Mouse (Mus musculus): ENCODE measurements around the gene Rdh5.

Rdh5 gene

DNA sequence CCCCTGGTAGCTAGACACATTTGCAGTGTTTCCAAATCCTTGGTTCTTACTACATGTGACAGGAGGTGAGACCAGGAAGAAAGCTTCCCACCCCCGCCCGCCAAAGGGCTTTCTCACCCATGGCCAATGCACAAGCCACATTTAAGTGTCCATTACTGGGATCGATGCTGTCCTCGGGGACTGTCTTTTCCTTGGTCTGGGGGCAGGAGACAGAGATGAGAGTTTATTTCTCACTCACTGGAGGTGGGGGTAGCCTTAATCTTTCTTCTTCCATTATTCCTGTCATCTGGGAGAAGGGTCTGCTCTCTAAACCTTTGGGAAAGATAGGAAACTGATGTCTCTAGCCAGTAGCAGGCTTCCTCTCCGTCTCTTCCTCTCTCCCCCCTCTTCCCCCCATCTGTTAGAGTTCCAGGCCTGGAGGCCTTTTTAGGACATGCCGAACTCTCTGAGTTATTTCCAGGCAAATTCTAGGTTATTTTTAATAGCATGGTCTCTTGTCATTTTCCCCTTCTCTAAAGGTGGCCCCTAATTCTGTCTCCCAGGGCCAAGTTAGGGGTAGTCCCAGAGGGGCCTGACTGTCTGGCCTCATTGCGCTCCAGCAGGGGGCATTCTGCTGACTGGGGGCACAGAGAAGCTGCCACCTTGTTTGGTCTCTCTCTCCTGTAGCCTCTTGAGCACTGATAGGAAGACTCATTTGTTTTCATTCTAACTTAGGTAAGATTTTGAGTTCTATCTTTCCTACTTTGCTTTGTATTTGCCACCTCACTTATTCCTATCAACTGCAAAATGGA lies 12.5 kb upstream of the Rdh5 start:
- CTCF ChIA-PET: interaction anchor here in 2 of 4 experiments (0.8 to 2.9 kb wide), 7 partner anchors 10 to 29 kb away, joined by 3 to 14 read pairs (median 7); partner anchors contain the start of genes Bloc1s1 (in 1 of the 2) and Rdh5 (in 1 of the 2)
- POLR2A ChIA-PET: interaction anchor here in 2 of 4 experiments (0.9 to 4.7 kb wide), 11 partner anchors 9 to 26 kb away, joined by 3 to 42 read pairs (median 8); partner anchors contain the start of genes Bloc1s1 (in 2 of the 2) and Rdh5 (in 2 of the 2)

DNA sequence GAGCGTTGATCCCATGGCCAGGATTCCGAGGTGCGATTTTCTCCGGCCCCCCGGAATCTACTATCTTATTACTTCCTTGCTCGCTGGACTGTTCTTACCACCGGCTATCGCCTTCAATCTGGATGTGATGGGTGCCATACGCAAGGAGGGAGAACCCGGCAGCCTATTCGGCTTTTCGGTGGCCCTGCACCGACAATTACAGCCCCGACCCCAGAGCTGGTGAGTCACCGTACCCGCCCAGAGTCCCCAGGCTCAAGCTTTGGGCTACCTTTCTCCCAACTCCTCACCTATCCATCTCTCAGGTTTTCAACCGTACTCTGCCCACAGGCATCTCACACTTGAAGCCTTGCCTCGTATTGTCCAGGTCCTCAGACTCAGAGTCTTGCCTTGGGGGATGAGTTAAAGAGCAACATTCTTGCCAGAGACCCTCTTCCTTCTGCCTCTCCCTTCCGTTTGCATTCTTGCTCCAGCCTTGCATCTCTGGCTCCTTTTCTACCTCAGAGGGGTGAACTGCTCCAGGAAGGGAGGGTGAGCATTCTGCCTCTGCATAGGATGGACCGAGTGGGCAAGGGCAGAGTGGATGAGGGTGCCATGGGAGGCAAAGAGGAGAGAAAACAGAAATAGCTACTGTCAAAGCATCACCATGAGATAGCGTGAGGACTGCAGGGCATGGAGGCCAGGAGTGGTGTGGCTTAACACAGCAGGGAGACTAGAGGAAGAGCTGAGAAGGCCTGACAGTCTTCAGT lies 11.5 kb upstream of the Rdh5 start:
- ChIA-PET CTCF (interaction anchor here (0.5 to 2.9 kb wide), 12 partner anchors 10 to 435 kb away, joined by 3 to 14 read pairs (median 6); partner anchors contain the start of genes Bloc1s1 (in 1 of the 4) and Rdh5 (in 1 of the 4)), POLR2A (interaction anchor here (0.6 to 4.7 kb wide), 21 partner anchors 10 to 523 kb away, joined by 3 to 42 read pairs (median 4); partner anchors contain the start of genes Bloc1s1 (in 4 of the 4), Rdh5 (in 3 of the 4), Cdk2 (in 1 of the 4) and Nabp2 (in 1 of the 4))

DNA sequence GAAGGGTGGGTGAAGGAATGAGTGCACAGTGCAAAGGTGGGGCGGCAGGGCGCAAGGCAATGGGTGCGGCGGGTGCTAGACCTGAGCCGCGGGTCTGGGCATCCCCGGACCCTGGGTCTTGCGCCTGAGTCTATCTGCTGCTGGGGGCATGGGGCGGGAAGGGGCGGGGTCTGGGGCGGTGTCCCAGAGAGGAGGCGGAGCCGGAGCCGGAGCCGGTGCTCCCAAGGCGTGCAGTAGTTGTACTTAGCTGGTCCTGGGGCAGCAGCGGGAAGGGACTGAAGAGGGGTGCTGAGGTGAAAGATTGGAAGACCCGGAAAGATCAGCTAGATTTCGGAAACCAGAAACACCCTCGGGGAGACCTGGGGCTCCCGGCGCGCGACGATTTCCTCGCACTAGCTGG lies 10.9 kb upstream of the Rdh5 start, which contains the start of gene Itga7:
TSS of gene Itga7 (plus strand) at position 245 of the 400 bp plus-strand sequence.
- ChIA-PET CTCF (interaction anchor here (0.7 to 2.9 kb wide), 10 partner anchors 10 to 28 kb away, joined by 3 to 14 read pairs (median 7); partner anchors contain the start of genes Bloc1s1 (in 1 of the 4) and Rdh5 (in 1 of the 4)), POLR2A (interaction anchor here (0.6 to 4.7 kb wide), 22 partner anchors 10 to 522 kb away, joined by 3 to 42 read pairs (median 4); partner anchors contain the start of genes Bloc1s1 (in 4 of the 4), Rdh5 (in 3 of the 4), Cdk2 (in 1 of the 4) and Nabp2 (in 1 of the 4))

DNA sequence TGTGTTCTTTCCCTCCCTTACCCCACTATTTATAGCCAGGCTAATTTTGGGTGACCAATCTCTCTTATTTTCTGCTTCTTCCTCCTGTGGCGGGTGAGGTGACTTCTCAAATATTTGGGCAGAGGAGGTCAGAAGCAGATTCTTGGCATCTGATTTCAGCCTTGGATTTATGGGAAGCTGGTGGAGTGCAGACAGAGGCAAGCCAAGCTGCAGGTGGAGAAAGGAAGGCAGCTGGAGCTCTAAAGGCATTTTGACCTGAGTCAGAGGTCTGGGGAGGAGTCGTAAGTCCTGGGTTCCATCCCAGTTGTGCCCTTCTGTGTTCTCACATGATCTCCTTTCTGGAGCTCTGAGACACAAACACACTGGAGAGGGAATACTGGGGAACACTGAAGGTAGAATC lies 8.8 kb upstream of the Rdh5 start:
- ChIA-PET CTCF (interaction anchor here in 1 of 4 experiments (1.7 kb wide), 1 partner anchor 14 kb away, joined by 4 read pairs; no protein-coding TSS in a partner anchor), POLR2A (interaction anchor here in 2 of 4 experiments (0.6 to 3.9 kb wide), 8 partner anchors 8 to 230 kb away, joined by 3 to 36 read pairs (median 4); partner anchors contain the start of genes Rdh5 (in 2 of the 2) and Bloc1s1 (in 1 of the 2))

DNA sequence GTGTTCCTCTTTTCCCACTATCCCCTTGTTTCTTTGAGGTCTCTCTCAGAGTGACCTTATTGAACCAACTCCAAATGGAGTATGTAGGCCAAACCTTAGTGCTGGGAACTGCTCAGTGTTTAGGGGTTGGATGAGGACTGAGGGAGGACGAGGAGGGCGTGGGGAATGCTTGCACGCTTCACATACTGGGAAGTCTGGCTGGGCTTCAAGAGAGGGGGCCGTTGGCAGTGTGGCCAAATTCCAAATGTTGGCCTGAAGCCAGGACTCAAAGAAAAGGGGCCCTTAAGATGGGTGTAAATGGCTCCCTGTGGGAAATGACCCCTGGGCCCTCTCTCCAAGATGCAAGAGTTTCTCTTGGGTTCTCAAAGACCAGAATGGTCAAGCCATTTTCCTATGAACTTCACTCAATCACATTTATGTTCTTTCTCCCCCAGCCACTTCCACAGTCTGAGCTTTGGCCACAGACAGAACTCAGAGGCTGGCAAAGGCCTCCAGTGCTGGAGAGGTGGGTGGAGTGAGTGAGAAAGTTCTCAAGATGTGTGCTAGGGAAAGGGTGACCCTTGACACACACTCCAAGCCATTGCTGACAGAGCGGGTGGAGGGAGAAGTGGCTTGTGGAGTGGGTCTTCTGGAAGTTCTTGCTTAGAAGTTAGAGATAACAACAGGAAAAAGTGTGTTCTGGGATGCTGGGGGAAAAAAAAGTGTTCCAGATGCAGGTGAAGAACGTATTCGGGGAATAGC lies 7.1 kb upstream of the Rdh5 start:
- ChIA-PET POLR2A (interaction anchor here in 1 of 4 experiments (1.5 kb wide), 1 partner anchor 8 kb away, joined by 9 read pairs; the partner anchor contains the start of gene Rdh5), CTCF (no interaction called here)

DNA sequence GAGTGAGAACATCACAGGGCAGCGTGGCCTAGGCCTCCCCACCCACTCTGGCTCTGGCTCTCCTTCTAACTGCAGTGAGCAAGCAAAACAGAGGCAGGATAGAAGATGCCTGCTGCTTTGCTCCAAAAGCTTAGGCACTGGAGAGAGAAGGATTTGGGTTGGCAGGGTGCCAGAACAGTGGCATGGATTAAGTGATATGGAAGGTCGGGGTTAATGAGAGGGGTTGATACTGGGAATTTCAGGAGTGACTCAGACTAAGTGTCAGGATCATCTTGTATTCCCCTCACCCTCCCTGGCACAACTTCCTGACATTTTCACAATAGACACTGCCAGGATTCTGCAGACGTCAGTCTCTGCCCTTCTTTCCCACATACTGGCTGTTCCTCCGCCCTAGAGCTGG lies 5.7 kb upstream of the Rdh5 start:
- ChIA-PET CTCF (interaction anchor here in 1 of 4 experiments (1.7 kb wide), 1 partner anchor 15 kb away, joined by 6 read pairs; no protein-coding TSS in a partner anchor), POLR2A (interaction anchor here in 2 of 4 experiments (0.7 to 1.7 kb wide), 5 partner anchors 11 to 89 kb away, joined by 3 to 7 read pairs (median 3); no protein-coding TSS in a partner anchor)

DNA sequence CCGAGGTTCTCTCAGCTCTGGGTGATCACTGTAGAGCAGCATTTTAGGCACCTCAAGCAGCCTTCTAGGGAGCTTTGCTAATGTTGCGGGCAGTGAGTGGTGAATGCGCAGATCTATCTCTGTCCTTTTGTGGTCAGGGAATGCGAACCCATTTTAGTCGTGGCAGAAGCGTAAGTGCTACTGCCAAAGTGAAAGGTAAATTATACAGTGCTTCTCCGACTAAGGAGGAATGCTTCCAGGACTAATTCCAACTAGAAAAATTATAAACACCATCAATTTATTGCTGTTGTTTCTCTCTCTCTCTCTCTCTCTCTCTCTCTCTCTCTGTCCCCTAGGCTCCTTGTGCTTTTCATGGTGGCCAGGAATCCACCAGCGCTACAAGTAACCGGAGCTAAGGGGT lies 1.2 kb upstream of the Rdh5 start, which contains the start of gene Bloc1s1:
TSS of gene Bloc1s1 (minus strand) at position 101 of the 400 bp plus-strand sequence.
- POLR2A ChIA-PET: interaction anchor here (0.5 to 7.7 kb wide), 57 partner anchors 9 to 512 kb away, joined by 3 to 132 read pairs (median 5); partner anchors contain the start of genes Itga7 (in 4 of the 4), Cd63 (in 2 of the 4), Dgka (in 2 of the 4) and Gdf11 (in 2 of the 4)
- CTCF ChIA-PET: interaction anchor here (1.0 to 2.9 kb wide), 11 partner anchors 10 to 31 kb away, joined by 3 to 30 read pairs (median 6); partner anchors contain the start of gene Itga7 (in 1 of the 4)

DNA sequence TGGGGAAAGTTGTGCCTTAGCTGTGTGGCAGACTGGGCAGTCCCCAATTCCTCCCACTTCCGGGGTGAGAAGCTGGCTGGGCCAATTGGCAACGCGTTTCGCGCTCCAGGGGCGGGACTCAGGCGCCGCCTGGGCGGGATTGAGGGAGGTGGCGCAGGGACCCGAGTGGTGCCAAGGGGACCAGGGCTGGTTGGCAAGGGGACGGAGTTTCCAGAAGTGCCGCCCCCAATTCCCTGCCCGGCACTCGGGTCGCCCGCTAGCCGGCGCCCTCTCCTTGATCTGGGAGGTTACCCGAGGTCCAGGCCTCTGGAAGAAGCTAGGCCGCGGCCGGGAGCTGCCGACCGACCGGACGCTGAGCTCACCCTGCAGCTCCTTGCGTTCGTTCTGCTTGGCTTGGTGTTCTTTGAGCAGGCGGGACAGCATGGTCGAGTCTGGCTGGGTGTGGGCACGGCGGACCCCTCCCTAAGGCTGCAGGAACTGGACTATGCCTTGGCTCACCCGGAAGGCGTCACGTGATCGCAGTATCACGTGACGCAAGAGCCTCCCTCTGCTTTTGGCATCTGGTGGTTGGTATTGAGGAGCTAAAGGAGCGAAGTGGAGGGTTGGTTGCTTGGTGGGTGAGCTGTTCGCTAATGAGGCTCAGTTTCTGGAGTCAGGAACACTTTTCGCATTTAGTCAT lies 464 bp upstream of the Rdh5 start:
- ChIA-PET CTCF (interaction anchor here (0.5 to 2.9 kb wide), 18 partner anchors 10 to 456 kb away, joined by 3 to 30 read pairs (median 4); partner anchors contain the start of gene Itga7 (in 1 of the 4)), POLR2A (interaction anchor here (0.5 to 7.7 kb wide), 68 partner anchors 8 to 551 kb away, joined by 3 to 132 read pairs (median 5); partner anchors contain the start of genes Itga7 (in 4 of the 4), Cd63 (in 2 of the 4), Dgka (in 2 of the 4) and Gdf11 (in 2 of the 4))

DNA sequence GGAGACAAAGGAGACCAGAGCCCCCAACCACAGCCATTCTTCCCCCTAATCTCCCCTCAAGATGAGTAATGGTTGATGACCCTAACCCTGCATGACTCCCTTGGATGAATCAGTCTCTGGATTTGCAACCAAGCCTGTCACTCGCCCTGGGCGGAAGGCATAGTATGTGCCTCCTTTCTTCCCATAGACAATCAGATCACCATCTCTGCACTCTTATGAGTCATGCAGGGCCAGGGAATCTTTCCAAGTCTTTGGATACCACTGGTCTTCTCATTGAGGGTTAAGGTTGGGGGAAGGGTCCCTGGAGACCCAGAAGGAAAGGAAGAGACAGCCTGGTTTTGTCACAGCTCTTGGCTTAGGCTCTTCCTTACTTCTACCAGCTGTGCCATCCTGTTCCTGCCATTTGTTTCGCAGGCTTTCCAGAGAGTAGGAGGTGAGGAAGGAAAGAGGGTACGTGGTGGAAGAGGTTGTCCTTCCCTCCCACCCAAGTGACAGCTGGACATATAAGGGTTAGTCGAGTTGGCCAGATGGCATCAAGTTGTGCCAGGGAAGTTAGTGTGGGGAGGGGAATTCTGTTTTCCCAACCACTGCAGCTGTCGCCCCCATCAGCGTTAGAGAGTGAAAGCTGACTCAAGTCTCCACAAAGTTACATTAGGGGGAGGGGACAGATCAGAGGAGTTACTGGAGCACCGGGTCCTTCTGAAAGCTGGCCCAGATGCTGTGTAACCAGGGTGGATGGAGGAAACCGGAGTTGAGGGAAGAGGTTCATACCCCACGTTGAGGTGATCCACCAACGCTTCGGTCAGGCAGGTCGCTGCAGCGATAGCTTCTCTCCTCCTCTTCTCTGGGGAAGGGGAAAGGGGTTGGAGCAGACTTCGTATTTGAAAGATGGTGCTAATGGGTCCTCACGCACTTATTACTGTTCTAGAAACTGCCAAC lies 536 bp downstream of the Rdh5 start:
- CTCF ChIA-PET: interaction anchor here (0.9 to 2.9 kb wide), 11 partner anchors 9 to 54 kb away, joined by 3 to 30 read pairs (median 6); partner anchors contain the start of gene Itga7 (in 1 of the 4)

DNA sequence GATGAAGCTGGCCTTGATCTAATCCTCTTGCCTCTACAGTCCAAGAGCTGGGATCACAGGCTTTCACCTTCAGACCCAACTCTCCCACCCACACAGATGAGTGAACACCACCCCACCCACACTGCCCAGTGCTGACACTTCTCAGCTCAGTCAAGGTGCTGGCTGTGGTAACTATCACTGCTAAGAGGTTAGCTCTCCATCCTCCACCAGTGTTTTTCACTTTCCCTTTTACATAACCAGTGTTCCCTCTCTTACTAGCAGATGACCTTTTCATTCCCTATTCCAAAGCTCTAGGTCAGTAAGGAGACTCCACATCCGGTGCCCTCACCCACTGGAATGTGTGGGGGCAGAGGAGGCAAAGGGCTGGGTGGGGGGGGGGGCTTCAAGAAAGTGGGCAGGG lies 1.4 kb downstream of the Rdh5 start:
- ChIA-PET CTCF (interaction anchor here in 3 of 4 experiments (1.0 to 2.9 kb wide), 5 partner anchors 8 to 24 kb away, joined by 3 to 27 read pairs (median 3); partner anchors contain the start of gene Itga7 (in 1 of the 3)), POLR2A (interaction anchor here (0.6 to 7.7 kb wide), 15 partner anchors 7 to 184 kb away, joined by 3 to 132 read pairs (median 4); partner anchors contain the start of genes Cd63 (in 1 of the 4) and Itga7 (in 1 of the 4))

More for the DNA sequence above, 536 bp downstream of the Rdh5 start:
- POLR2A ChIA-PET: interaction anchor here in 3 of 4 experiments (0.6 to 7.7 kb wide), 45 partner anchors 8 to 510 kb away, joined by 3 to 132 read pairs (median 6); partner anchors contain the start of genes Itga7 (in 3 of the 3), Cd63 (in 2 of the 3), Gdf11 (in 2 of the 3) and Rab5b (in 2 of the 3)

DNA sequence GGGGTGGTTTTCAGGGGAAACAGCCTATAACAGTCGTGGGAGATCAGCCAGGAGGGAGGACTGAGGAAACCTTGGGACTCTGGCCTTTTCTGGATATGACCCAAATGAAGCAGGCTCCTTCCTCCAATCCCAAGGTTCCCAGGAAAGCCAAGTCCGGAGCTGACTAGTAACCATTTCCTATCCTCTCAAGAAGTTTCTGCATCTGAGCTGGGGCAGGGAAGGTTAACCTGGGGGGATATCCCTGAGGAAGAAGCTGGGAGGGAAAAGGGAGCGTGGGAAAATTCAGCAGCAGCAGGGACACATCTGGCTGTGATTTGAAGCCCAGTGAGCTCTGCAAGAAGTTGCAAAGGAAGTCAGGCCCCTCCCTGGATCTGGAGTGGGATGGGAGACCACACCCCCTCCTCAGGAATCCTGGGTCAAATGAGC lies 1.9 kb downstream of the Rdh5 start:
- ChIA-PET POLR2A (interaction anchor here (0.7 to 7.7 kb wide), 13 partner anchors 7 to 219 kb away, joined by 3 to 132 read pairs (median 8); partner anchors contain the start of genes Cd63 (in 1 of the 4) and Itga7 (in 1 of the 4)), CTCF (interaction anchor here in 2 of 4 experiments (1.0 to 1.4 kb wide), 4 partner anchors 8 to 25 kb away, joined by 3 to 7 read pairs (median 3); partner anchors contain the start of gene Itga7 (in 1 of the 2))

DNA sequence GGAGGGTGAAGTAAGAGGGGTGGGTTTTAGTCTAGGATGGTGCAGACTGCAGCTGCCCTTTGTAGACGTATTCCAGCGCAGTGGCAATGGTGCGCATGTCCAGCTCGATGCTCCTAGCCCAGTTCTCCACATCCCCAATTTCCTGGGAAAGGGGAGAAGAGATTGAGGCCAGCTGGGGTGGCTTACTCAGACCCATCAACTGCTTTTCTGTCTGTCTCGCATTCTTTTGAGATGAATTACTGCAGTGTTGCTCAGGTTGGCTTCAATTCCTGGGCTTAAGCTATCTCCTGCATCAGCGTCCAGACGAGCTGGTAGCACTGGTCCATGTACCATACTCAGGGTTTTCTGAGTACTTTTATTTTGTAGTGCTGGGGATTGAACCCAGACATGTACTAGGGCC lies 2.7 kb downstream of the Rdh5 start:
- ChIA-PET CTCF (no interaction called here), POLR2A (interaction anchor here (0.6 to 7.7 kb wide), 15 partner anchors 8 to 579 kb away, joined by 3 to 132 read pairs (median 5); partner anchors contain the start of genes Itga7 (in 2 of the 4) and Cd63 (in 1 of the 4))

DNA sequence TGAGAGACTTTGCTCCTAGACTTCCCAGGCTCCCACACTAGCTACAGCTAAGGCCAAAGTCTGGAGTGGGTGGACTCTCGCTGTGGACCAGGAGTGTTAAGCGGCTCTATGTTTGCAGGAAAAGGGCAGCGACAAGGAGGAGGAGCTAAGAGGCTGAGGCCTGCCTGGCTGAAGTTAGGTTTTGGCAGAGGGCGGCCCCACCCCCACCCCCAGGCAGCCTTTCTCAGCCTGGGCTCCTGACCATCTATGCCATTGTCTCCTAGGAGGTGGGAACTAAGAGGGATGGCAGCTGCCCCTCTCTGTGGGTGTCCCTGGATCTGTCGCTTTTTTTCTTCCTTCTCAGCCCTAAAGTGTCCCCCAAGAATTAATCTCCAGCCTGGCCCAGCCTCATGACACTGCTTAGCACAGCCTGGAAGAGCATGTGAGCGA lies 3.5 kb downstream of the Rdh5 start:
- ChIA-PET POLR2A (interaction anchor here in 3 of 4 experiments (0.6 to 7.7 kb wide), 13 partner anchors 8 to 579 kb away, joined by 3 to 132 read pairs (median 5); partner anchors contain the start of genes Itga7 (in 2 of the 3), Cd63 (in 1 of the 3) and Gdf11 (in 1 of the 3)), CTCF (interaction anchor here in 1 of 4 experiments (0.6 to 1.3 kb wide), 2 partner anchors 15 to 26 kb away, joined by 3 to 4 read pairs; no protein-coding TSS in a partner anchor)

DNA sequence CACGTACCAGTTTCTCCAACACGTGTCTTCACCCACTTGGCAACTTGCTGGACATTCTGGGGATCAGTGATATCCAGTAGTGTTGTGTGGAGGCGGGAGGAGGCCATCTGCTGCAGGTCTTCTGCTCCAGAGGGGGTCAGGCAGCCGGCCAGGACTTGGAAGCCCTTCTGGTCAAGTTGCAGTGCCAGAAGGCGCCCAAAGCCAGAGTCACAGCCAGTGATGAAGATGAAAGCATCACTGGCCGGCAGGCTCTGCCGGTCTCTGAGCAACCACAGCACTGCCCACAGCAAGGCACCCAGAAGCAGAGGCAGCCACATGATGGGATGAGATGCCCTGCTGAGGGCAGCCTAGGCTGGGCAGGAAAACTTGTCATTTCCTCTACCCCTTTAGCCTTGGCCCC lies 4.4 kb downstream of the Rdh5 start:
- ChIA-PET POLR2A (interaction anchor here in 2 of 4 experiments (1.1 to 7.7 kb wide), 9 partner anchors 7 to 91 kb away, joined by 3 to 132 read pairs (median 7); partner anchors contain the start of genes Itga7 (in 2 of the 2), Cd63 (in 1 of the 2) and Gdf11 (in 1 of the 2)), CTCF (interaction anchor here in 1 of 4 experiments (1.3 kb wide), 1 partner anchor 27 kb away, joined by 4 read pairs; no protein-coding TSS in a partner anchor)

Measured in embryonic stem cell, embryonic (primary cell).